Mouse (Mus musculus) lung, postnatal 0 days (tissue): ENCODE data around the gene Efcab7. TPM values are rescaled to one million over a fixed set of nuclear protein-coding genes. Genes with fewer than 3 reads are reported as not detected.
A peak's percentile ranks its signal among the peaks of the same experiment; 100 is the strongest.

ENCODE experiments used
- ATAC-seq: fragments of 200-750 bp; cut with Nextera tagmentation; 2 replicates; pipeline ENCODE4 v1.8.0; 2017; ENCODE audit warnings: moderate library complexity
- DNase-seq: peaks from one replicate; pipeline ENCODE4 v3.0.0-alpha.2; 2016; ENCODE audit warnings: low spot score
- H3K27ac ChIP-seq: fragments of 300-500 bp; sonication (generic); 2 replicates; pipeline ENCODE4 v1.5.1; 2014; ENCODE audit warnings: antibody characterized with exemption, mild to moderate bottlenecking, low read length, mixed read lengths
- H3K27me3 ChIP-seq: fragments of 300-500 bp; sonication (generic); replicated peaks from 2 replicates; pipeline ENCODE4 v1.6.1; 2014; ENCODE audit warnings: low read length, mixed read lengths; ENCODE audit not compliant: insufficient read depth
- H3K36me3 ChIP-seq: fragments of 300-500 bp; sonication (generic); 2 replicates; pipeline ENCODE4 v1.6.1; 2014; ENCODE audit warnings: low read length, mixed read lengths; ENCODE audit not compliant: insufficient read depth
- H3K4me1 ChIP-seq: fragments of 300-500 bp; sonication (generic); 2 replicates; pipeline ENCODE4 v1.6.1; 2014; ENCODE audit warnings: antibody characterized with exemption, low read depth, low read length, mixed read lengths; ENCODE audit not compliant: insufficient read depth
- H3K4me2 ChIP-seq: fragments of 300-500 bp; sonication (generic); replicated peaks from 2 replicates; pipeline ENCODE4 v1.6.1; 2014; ENCODE audit warnings: low read depth, mild to moderate bottlenecking, low read length, moderate library complexity, mixed read lengths
- H3K4me3 ChIP-seq: fragments of 300-500 bp; sonication (generic); 2 replicates; pipeline ENCODE4 v1.5.1; 2014; ENCODE audit warnings: low read depth, low read length
- H3K9ac ChIP-seq: fragments of 300-500 bp; sonication (generic); replicated peaks from 2 replicates; pipeline ENCODE4 v1.6.1; 2014; ENCODE audit warnings: low read depth, mild to moderate bottlenecking
- H3K9me3 ChIP-seq: fragments of 300-500 bp; sonication (generic); 2 replicates; pipeline ENCODE4 v1.6.1; 2016; ENCODE audit warnings: low read length, mixed read lengths
- CTCF ChIP-seq: IDR thresholded peaks from 2 replicates; pipeline ENCODE4 v1.5.1; 2016; ENCODE audit warnings: antibody characterized with exemption, mild to moderate bottlenecking
- EP300 ChIP-seq: IDR thresholded peaks from 2 replicates; pipeline ENCODE4 v1.6.1; 2016; ENCODE audit warnings: antibody characterized with exemption, mild to moderate bottlenecking, control low read depth
- WGBS: fragments of 180-500 bp; shearing (Covaris S2); extraction: QIAGEN DNeasy Blood & Tissue Kit; methylation state at CpG from one replicate; pipeline ENCODE4 v1.1.7; 2014; 5-methylcytosine and 5-hydroxymethylcytosine counted together
- polyA plus RNA-seq: library from polyadenylated mRNA; unstranded; fragments of >200 nt; fragmentation: Nextera tagmentation; extraction: Ambion mirVana; gene quantifications from 2 replicates; pipeline ENCODE4 v1.2.1, GENCODE M21; 2015

Gene Efcab7
- polyA plus RNA-seq: 11.3 and 13.1 TPM in 2 replicates

- peak; percentile 25; the same call in 1 of the 2 replicates for TF ChIP-seq CTCF
- peak; percentile 35; the same call in 1 of the 2 replicates for TF ChIP-seq EP300
- H3K27me3 ChIP-seq: no peaks in the 10 kb centered on the region
- H3K27ac ChIP-seq: peak within 1 kb of the TSS; percentile 6; the same call in 1 of the 2 replicates
- H3K4me1 ChIP-seq: no peaks in the 10 kb centered on the region; the same call in 1 of the 2 replicates
- under 1% methylated on average over 48 of the region's 48 CpGs for WGBS
- peak; percentile 90 for ATAC-seq
- peak within 1 kb of the TSS; percentile 68 for H3K4me2 ChIP-seq
- peak within 1 kb of the TSS; percentile 64 for H3K4me3 ChIP-seq
- H3K36me3 ChIP-seq: no peaks in the 10 kb centered on the region
- peak; percentile 88 for DNase-seq
- H3K9me3 ChIP-seq: no peaks in the 10 kb centered on the region
- H3K9ac ChIP-seq: peak within 1 kb of the TSS; percentile 35
Observed at GRCm38 (mm10) chr4:99829094-99830073, at the start of gene Efcab7. Efcab7 (plus strand) TSS chr4:99829198.

- Histone ChIP-seq H3K9me3 (no peaks in the 10 kb centered on the region), H3K27ac (no peak overlapping the region), H3K9ac (no peak overlapping the region), H3K27me3 (no peaks in the 10 kb centered on the region), H3K4me1 (no peaks in the 10 kb centered on the region), H3K4me3 (no peak overlapping the region), H3K36me3 (no peaks in the 10 kb centered on the region), H3K4me2 (no peak overlapping the region)
- ATAC-seq (no peak), DNase-seq (no peak)
- 83% methylated on average over 6 of the region's 6 CpGs for WGBS
- TF ChIP-seq EP300: no peak
- no peak for TF ChIP-seq CTCF
Observed at GRCm38 (mm10) chr4:99792365-99792764, 36.6 kb upstream of the Efcab7 start.

- 83% methylated on average over 7 of the region's 7 CpGs for WGBS
- Histone ChIP-seq H3K9me3 (no peaks in the 10 kb centered on the region), H3K27me3 (no peaks in the 10 kb centered on the region), H3K4me3 (no peak overlapping the region), H3K27ac (no peak overlapping the region), H3K9ac (no peak overlapping the region), H3K36me3 (no peaks in the 10 kb centered on the region), H3K4me2 (no peak overlapping the region), H3K4me1 (no peaks in the 10 kb centered on the region)
- ATAC-seq (no peak), DNase-seq (peak; percentile 25)
- TF ChIP-seq EP300: no peak
- TF ChIP-seq CTCF: no peak
Observed at GRCm38 (mm10) chr4:99816697-99817460, 12.1 kb upstream of the Efcab7 start.

GRCm38 (mm10) chr4:99828337-99828736, 661 bp upstream of the Efcab7 start:
- Histone ChIP-seq H3K9me3 (no peaks in the 10 kb centered on the region), H3K27me3 (no peaks in the 10 kb centered on the region), H3K4me2 (peak overlapping the region; percentile 68), H3K27ac (no peak overlapping the region), H3K4me1 (no peaks in the 10 kb centered on the region; the same call in 1 of the 2 replicates), H3K36me3 (no peaks in the 10 kb centered on the region), H3K4me3 (peak overlapping the region; percentile 64), H3K9ac (no peak overlapping the region)
- TF ChIP-seq EP300: no peak
- no peak for TF ChIP-seq CTCF
- WGBS: 48% methylated on average over 4 of the region's 4 CpGs
- DNase-seq (no peak), ATAC-seq (no peak)

- DNase-seq: no peak
- Histone ChIP-seq H3K4me3 (peak overlapping the region; percentile 64), H3K36me3 (no peaks in the 10 kb centered on the region), H3K4me2 (peak overlapping the region; percentile 68), H3K9ac (peak overlapping the region; percentile 35), H3K4me1 (no peaks in the 10 kb centered on the region; the same call in 1 of the 2 replicates), H3K27me3 (no peaks in the 10 kb centered on the region), H3K27ac (peak overlapping the region; percentile 6; the same call in 1 of the 2 replicates), H3K9me3 (no peaks in the 10 kb centered on the region)
- TF ChIP-seq CTCF (no peak), EP300 (no peak)
- WGBS: under 1% methylated on average over 7 of the region's 7 CpGs
- ATAC-seq: peak; percentile 37
Observed at GRCm38 (mm10) chr4:99828739-99829093, 282 bp upstream of the Efcab7 start.

- Histone ChIP-seq H3K4me2 (no peak overlapping the region), H3K9ac (no peak overlapping the region), H3K4me1 (no peaks in the 10 kb centered on the region), H3K27me3 (no peaks in the 10 kb centered on the region), H3K36me3 (no peaks in the 10 kb centered on the region), H3K4me3 (no peak overlapping the region), H3K27ac (no peak overlapping the region), H3K9me3 (no peaks in the 10 kb centered on the region)
- no peak for TF ChIP-seq EP300
- TF ChIP-seq CTCF: peak; percentile 68
- DNase-seq (peak; percentile 61), ATAC-seq (no peak)
Observed at GRCm38 (mm10) chr4:99881882-99882281, 52.9 kb downstream of the Efcab7 start.
